Mouse (Mus musculus) hindbrain, embryonic 14.5 days (tissue): ENCODE measurements around the gene Pou6f1. TPM values are rescaled to one million over a fixed set of nuclear protein-coding genes. Genes with fewer than 3 reads are reported as not detected.
A peak's percentile ranks its signal among the peaks of the same experiment; 100 is the strongest.

Experiments used
- ATAC-seq: fragments of 200-750 bp; cut with Nextera tagmentation; 2 replicates; pipeline ENCODE4 v1.8.0; 2017; ENCODE audit warnings: moderate number of reproducible peaks, mild to moderate bottlenecking, moderate TSS enrichment, moderate library complexity; ENCODE audit not compliant: low FRiP score
- DNase-seq: peaks from one replicate; pipeline ENCODE4 v3.0.0-alpha.2; 2015; ENCODE audit warnings: low spot score
- H3K27ac ChIP-seq: fragments of 300-500 bp; sonication (generic); 2 replicates; pipeline ENCODE4 v1.5.1; 2014; ENCODE audit warnings: mild to moderate bottlenecking, moderate library complexity
- H3K27me3 ChIP-seq: fragments of 300-500 bp; sonication (generic); 2 replicates; pipeline ENCODE4 v1.6.1; 2014; ENCODE audit warnings: mild to moderate bottlenecking, low read length, mixed read lengths; ENCODE audit not compliant: control insufficient read depth, insufficient read depth
- H3K36me3 ChIP-seq: fragments of 300-500 bp; sonication (generic); replicated peaks from 2 replicates; pipeline ENCODE4 v1.6.1; 2014; ENCODE audit not compliant: control insufficient read depth, insufficient read depth
- H3K4me1 ChIP-seq: fragments of 300-500 bp; sonication (generic); replicated peaks from 2 replicates; pipeline ENCODE4 v1.6.1; 2014; ENCODE audit warnings: antibody characterized with exemption, low read length, mixed read lengths; ENCODE audit not compliant: control insufficient read depth, insufficient read depth
- H3K4me2 ChIP-seq: fragments of 300-500 bp; sonication (generic); replicated peaks from 2 replicates; pipeline ENCODE4 v1.6.1; 2014; ENCODE audit warnings: mild to moderate bottlenecking, moderate library complexity
- H3K4me3 ChIP-seq: fragments of 300-500 bp; sonication (generic); replicated peaks from 2 replicates; pipeline ENCODE4 v1.5.1; 2014; ENCODE audit warnings: mild to moderate bottlenecking, low read length
- H3K9ac ChIP-seq: fragments of 300-500 bp; sonication (generic); 2 replicates; pipeline ENCODE4 v1.6.1; 2014
- H3K9me3 ChIP-seq: fragments of 300-500 bp; sonication (generic); 2 replicates; pipeline ENCODE4 v1.6.1; 2016; ENCODE audit warnings: low read length; ENCODE audit not compliant: control insufficient read depth
- WGBS: fragments of 180-500 bp; shearing (Covaris S2); extraction: QIAGEN DNeasy Blood & Tissue Kit; methylation state at CpG from one replicate; pipeline ENCODE4 v1.1.7; 2014; 5-methylcytosine and 5-hydroxymethylcytosine counted together
- polyA plus RNA-seq: library from polyadenylated mRNA; unstranded; fragments of >200 nt; fragmentation: Nextera tagmentation; extraction: Ambion mirVana; gene quantifications from 2 replicates; pipeline ENCODE4 v1.2.1, GENCODE M21; 2014

The Pou6f1 gene
- polyA plus RNA-seq, result 41.7 and 43.3 TPM in 2 replicates

DNA sequence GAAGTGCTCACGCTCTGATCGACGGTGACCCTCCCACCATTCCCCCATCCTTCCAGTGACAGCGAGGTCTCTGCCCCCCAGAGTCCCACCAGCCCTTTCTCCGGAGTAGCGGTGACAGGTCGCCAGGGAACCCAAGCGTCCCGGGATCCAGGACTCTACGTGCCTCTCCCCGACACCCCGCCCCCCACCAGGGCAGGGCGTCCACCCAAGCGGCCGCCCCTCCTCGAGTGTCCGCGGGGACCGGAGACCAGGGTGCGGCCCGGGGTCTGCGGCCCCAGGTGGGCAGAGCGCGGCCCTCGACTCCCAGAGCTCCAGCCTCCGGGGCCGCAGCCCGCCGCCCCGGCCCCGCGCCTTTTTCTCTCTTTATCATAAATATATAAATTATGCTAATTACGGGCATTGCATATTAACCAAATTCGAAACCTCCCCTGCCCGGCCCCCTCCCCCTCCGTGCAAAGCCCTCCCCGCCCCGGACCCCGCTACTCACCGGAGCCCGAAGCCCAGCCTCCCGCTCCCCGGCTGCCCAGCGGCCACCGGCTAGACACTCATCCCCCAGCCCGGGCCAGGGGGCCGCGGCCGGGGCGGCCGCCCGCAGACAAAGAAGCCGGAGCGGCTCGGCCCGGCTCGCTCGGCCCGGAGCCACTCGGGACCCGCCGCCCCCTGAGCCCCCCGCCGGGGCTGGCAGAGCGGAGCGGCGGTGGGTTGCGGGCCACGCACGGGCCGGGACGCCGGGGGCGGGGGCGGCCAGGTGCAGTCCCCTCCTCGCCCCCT, at the start of gene Pou6f1:
Gene Pou6f1, minus strand, starts transcription at position 709 of the 771 bp plus-strand sequence.
- Histone ChIP-seq H3K36me3 (no peaks in the 10 kb centered on the region), H3K27ac (peak within 1 kb of the TSS; percentile 83), H3K4me1 (peaks cover 12% of the 10 kb centered on the region; the same call in 1 of the 2 replicates), H3K4me2 (peak within 1 kb of the TSS; percentile 88), H3K9me3 (no peaks in the 10 kb centered on the region), H3K9ac (peak within 1 kb of the TSS; percentile 95), H3K27me3 (no peaks in the 10 kb centered on the region), H3K4me3 (peak within 1 kb of the TSS; percentile 73)
- 2% methylated on average over 58 of the region's 76 CpGs for WGBS
- ATAC-seq (peak; percentile 78), DNase-seq (peak; percentile 36)

DNA sequence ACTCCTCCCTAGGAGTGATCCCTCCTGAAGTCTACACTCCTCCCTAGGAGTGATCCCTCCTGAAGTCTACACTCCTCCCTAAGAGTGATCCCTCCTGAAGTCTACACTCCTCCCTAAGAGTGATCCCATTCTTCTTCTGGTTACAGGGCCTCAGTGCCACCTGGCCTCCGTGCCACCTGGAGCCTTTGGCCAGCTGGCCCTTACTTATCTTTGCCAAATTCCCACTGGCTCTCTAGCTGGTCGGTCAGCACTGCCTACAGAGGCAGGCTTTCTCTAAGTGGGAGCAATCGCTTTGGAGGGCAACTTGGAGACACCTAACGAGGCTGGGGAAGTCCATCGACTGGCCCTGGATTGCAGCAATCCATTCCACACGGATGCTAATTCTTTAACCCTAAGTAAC, 46.4 kb upstream of the Pou6f1 start:
- H3K9me3 ChIP-seq, result no peaks in the 10 kb centered on the region
- no peak overlapping the region for H3K4me3 ChIP-seq
- no peaks in the 10 kb centered on the region for H3K27me3 ChIP-seq
- no peaks in the 10 kb centered on the region for H3K4me1 ChIP-seq
- H3K36me3 ChIP-seq, result no peaks in the 10 kb centered on the region
- H3K27ac ChIP-seq, result no peak overlapping the region
- H3K4me2 ChIP-seq, result no peak overlapping the region
- DNase-seq (no peak), ATAC-seq (no peak)
- H3K9ac ChIP-seq, result no peak overlapping the region
- 88% methylated on average over 6 of the region's 6 CpGs for WGBS

DNA sequence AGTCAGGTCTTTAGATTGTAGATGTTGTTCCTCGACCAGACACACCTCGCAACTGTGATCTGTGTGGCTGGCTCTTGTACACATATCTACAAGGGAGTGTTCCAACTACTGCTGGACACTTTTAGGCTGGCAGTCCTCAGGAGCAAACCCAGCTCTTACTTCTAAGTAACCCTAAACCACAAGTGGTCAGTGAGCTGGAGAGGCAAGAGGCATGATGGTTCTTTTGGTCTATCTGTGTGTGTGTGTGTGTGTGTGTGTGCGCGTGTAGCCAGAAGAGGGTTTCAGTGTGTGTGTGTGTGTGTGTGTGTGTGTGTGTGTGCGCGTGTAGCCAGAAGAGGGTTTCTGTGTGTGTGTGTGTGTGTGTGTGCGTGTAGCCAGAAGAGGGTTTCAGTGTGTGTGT, 42.7 kb upstream of the Pou6f1 start:
- Histone ChIP-seq H3K9ac (no peak overlapping the region), H3K4me3 (no peak overlapping the region), H3K4me2 (no peak overlapping the region), H3K27ac (no peak overlapping the region), H3K4me1 (no peaks in the 10 kb centered on the region), H3K9me3 (no peaks in the 10 kb centered on the region), H3K27me3 (peaks cover 16% of the 10 kb centered on the region), H3K36me3 (no peaks in the 10 kb centered on the region)
- 97% methylated on average over 7 of the region's 7 CpGs for WGBS
- no peak for ATAC-seq
- DNase-seq, result no peak

DNA sequence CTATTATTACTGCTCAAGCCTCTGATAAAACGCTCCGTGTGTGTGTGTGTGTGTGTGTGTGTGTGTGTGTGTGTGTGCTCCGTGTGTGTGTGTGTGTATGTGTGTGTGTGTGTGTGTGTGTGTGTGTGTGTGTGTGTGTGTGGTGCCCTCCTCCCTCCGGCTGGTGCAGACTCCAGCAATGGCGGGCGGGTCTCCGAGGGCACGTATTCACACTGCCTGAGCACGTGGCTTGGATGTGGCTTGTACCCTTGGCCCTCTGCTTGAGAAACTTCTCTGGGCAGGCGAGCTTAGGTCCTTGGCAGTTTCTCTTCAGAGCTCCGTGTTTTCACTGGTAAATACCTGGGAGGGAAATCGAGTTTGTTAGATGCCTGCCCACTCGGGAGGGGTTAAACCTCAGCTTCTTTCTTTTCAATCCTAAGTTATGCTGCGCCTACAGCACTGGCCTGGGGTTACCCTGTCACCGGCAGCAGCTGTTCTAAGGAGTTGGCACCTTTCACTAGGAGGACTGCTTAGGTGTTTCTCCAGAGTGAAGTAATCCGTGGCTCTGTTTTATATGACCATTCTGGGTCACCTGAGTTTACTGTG, 41.5 kb upstream of the Pou6f1 start:
- DNase-seq, result no peak
- no peaks in the 10 kb centered on the region for H3K36me3 ChIP-seq
- no peak overlapping the region for H3K4me3 ChIP-seq
- H3K27ac ChIP-seq, result no peak overlapping the region
- ATAC-seq, result no peak
- no peak overlapping the region for H3K4me2 ChIP-seq
- WGBS, result 79% methylated on average over 13 of the region's 16 CpGs
- H3K4me1 ChIP-seq, result peaks cover 11% of the 10 kb centered on the region; the same call in 1 of the 2 replicates
- H3K9ac ChIP-seq, result no peak overlapping the region
- no peaks in the 10 kb centered on the region for H3K9me3 ChIP-seq
- peaks cover 28% of the 10 kb centered on the region for H3K27me3 ChIP-seq

DNA sequence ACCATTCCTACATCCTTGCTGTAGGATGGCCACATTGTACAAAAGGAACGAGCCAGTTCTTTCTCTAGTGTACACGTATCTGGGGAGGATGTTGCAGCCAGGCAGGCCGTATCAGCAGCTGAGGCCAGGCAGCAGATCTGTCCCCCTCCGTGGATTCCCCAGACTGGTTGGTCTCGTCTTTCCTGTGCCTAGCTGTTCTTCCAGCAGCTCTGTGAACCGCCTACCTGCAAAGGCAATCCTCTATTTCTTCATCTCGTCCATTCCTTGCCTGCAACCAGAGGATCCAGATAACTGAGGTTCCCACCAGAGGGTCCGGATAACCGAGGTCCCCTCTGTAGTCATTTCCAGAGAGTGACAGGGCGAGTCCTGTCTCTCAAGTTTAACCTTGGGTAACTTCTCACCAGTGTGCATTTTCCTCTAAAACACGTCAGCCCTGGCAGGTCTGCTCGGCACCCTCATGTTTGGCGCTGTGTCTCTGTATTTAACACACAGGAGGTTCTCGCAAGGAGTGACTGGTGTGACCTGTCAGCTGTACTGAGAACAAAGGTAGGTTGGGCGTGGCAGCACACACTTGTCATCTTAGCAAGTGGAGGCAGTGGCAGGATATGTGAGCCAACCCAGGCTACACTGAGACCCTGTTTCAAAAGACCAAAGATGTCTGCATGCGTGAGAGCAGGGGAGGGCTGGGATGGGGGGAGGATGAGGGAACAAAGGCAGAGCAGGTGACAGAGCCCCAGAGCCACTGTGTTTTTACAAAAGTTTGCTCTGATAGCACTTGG, 40.4 kb upstream of the Pou6f1 start:
- no peaks in the 10 kb centered on the region for H3K9me3 ChIP-seq
- ATAC-seq, result no peak
- H3K4me2 ChIP-seq, result no peak overlapping the region
- H3K36me3 ChIP-seq, result no peaks in the 10 kb centered on the region
- DNase-seq, result no peak
- H3K27me3 ChIP-seq, result peaks cover 39% of the 10 kb centered on the region
- H3K4me3 ChIP-seq, result no peak overlapping the region
- H3K4me1 ChIP-seq, result peaks cover 13% of the 10 kb centered on the region; the same call in 1 of the 2 replicates
- H3K27ac ChIP-seq, result no peak overlapping the region
- H3K9ac ChIP-seq, result no peak overlapping the region
- 77% methylated on average over 16 of the region's 16 CpGs for WGBS

DNA sequence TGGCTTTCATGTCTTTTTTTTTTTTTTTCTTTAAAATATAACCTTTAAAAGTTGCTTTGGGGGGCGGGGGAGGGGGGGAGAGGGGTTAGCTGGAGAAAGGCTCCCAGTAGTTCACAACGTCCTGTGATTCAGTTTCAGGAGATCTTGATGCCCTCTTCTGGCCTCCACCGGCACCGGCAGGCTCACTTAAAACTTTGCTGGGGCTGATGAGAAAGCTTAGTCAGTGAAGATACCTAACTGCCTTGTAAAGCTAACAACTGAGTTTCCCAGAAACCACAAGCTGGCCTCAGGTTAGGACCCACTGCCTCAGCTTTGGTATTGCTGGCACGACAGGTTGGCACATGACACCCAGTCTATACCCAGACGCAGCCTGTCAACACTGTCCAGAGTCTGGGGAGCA, 37.9 kb upstream of the Pou6f1 start:
- Histone ChIP-seq H3K4me1 (peaks cover 13% of the 10 kb centered on the region; the same call in 1 of the 2 replicates), H3K27ac (no peak overlapping the region), H3K9ac (no peak overlapping the region), H3K36me3 (no peaks in the 10 kb centered on the region), H3K9me3 (no peaks in the 10 kb centered on the region), H3K27me3 (peaks cover 58% of the 10 kb centered on the region), H3K4me2 (no peak overlapping the region), H3K4me3 (no peak overlapping the region)
- ATAC-seq (no peak; the same call in 1 of the 2 replicates), DNase-seq (no peak)
- 27% methylated on average over 6 of the region's 6 CpGs for WGBS

DNA sequence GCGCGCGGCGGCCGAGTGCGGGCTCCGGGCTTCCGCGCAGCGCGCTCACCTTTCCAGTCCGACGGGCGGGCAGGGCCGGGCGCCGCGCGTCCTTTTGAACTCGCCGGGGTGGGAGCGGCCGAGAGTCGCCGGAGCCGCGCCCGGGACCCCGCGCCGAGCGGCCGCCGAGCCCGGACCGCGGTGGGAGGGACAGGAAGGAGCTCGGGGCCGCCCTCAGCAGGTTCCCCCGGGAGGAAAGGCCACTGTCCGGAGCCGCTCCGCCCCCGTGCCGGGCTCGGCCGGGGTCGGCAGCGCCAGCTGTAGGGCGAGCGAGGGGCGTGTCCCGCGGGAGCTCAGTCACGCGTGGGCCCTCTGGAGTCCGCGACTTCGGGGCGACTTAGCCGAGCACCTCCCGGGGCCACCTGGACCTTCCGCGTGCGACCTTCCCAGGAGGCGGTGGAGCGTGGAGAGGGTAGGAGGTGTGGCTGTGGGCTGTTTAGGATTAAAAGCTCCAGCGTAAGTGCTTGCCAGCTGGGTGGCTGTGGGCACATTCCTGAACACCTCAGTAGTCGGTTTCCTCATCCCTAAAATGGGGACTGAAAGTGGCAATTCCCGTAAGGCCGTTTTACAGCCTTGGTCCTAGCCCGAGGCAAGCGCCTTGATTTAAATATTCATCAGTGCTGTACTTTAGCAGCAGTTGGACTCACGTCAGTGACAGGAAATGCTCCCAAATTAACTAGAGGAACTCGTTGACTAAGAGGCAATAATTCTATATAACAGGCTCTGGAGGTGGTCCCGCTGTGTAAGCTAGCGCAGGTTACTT, 37.1 kb upstream of the Pou6f1 start, which contains the start of gene Smagp:
Gene Smagp, minus strand, starts transcription at position 241 of the 802 bp plus-strand sequence.
- H3K9ac ChIP-seq, result peak within 1 kb of the TSS; percentile 36; the same call in 1 of the 2 replicates
- WGBS, result under 1% methylated on average over 60 of the region's 77 CpGs
- H3K9me3 ChIP-seq, result no peaks in the 10 kb centered on the region
- peak within 1 kb of the TSS; percentile 38 for H3K4me3 ChIP-seq
- H3K4me2 ChIP-seq, result peak within 1 kb of the TSS; percentile 72
- H3K27ac ChIP-seq, result no peak within 1 kb of the TSS
- peaks cover 13% of the 10 kb centered on the region; the same call in 1 of the 2 replicates for H3K4me1 ChIP-seq
- no peak for DNase-seq
- no peak for ATAC-seq
- peaks cover 58% of the 10 kb centered on the region for H3K27me3 ChIP-seq
- no peaks in the 10 kb centered on the region for H3K36me3 ChIP-seq

DNA sequence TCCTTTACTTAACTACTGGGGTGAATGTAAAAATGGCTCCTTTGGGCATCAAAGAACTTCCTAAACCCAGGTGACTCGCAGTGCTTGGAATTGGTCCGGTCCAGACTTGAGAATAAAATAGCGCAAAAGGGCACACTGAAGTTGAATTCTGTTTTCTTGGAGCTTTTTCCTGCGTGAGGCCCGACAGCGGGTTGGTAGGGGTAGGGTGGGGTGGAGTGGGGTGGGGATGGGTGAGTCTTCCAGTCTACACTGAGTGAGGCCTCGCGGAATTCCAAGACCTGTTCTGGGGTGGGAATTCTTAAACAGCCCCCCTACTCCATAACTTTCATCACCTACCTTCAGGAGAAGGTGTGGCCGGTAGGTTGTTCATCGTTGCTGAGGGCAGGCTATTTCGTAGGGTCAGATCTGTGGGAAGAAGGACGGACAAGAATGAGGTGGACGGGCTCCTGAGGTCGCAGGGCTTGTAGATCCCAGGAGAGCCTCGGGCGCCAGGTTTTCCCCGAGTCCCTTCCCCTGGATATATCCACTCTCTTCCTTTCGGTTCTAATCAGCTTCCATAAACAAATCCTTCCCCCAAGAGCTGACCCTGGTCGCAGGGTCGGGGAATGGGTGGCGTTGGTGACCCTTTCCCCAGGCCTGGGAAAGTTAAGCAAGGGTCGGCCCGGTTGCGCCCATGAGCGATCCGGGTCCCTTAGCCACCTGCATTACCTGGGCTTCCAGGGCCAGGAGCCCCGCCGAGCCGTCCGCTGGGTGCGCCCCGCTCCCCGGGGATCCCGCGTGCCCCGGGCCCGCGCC, 36.3 kb upstream of the Pou6f1 start:
- Histone ChIP-seq H3K4me3 (peak overlapping the region; percentile 38), H3K36me3 (no peaks in the 10 kb centered on the region), H3K4me1 (peaks cover 13% of the 10 kb centered on the region; the same call in 1 of the 2 replicates), H3K9me3 (no peaks in the 10 kb centered on the region), H3K27ac (no peak overlapping the region), H3K9ac (peak overlapping the region; percentile 36; the same call in 1 of the 2 replicates), H3K4me2 (peak overlapping the region; percentile 72), H3K27me3 (peaks cover 58% of the 10 kb centered on the region)
- 2% methylated on average over 38 of the region's 38 CpGs for WGBS
- DNase-seq (no peak), ATAC-seq (no peak)
